Mouse (Mus musculus) ES-Bruce4 (cell line): ENCODE measurements around the gene Smc6. TPM values are rescaled to one million over a fixed set of nuclear protein-coding genes. Genes with fewer than 3 reads are reported as not detected.

Experiments used
- H3K27ac ChIP-seq: 2 replicates; pipeline ENCODE4 v1.5.1; 2012; ENCODE audit warnings: low read length, inconsistent platforms; ENCODE audit not compliant: insufficient read depth
- H3K27me3 ChIP-seq: 2 replicates; pipeline ENCODE4 v1.6.1; 2012; ENCODE audit warnings: mild to moderate bottlenecking, low read length, inconsistent platforms; ENCODE audit not compliant: control insufficient read depth, poor library complexity, insufficient read depth, severe bottlenecking
- H3K36me3 ChIP-seq: 2 replicates; pipeline ENCODE4 v1.6.1; 2012; ENCODE audit warnings: inconsistent platforms, mild to moderate bottlenecking, low read length, moderate library complexity; ENCODE audit not compliant: control insufficient read depth, poor library complexity, insufficient read depth, severe bottlenecking
- H3K4me1 ChIP-seq: one replicate; pipeline ENCODE4 v1.8.1; 2011; ENCODE audit warnings: low read length; ENCODE audit not compliant: control insufficient read depth, insufficient read depth
- H3K4me3 ChIP-seq: 2 replicates; pipeline ENCODE4 v1.5.1; 2011; ENCODE audit warnings: low read depth, mild to moderate bottlenecking, low read length
- H3K9ac ChIP-seq: 2 replicates; pipeline ENCODE4 v1.6.1; 2012; ENCODE audit warnings: low read depth, mild to moderate bottlenecking, inconsistent platforms; ENCODE audit not compliant: poor library complexity, severe bottlenecking
- H3K9me3 ChIP-seq: replicated peaks from 2 replicates; pipeline ENCODE4 v1.6.1; 2012; ENCODE audit warnings: mild to moderate bottlenecking, low read length, inconsistent platforms; ENCODE audit not compliant: control insufficient read depth, poor library complexity, insufficient read depth, severe bottlenecking
- CTCF ChIP-seq: IDR thresholded peaks from one replicate; pipeline ENCODE4 v1.8.1; 2011; ENCODE audit warnings: low read depth, low read length
- EP300 ChIP-seq: IDR thresholded peaks from 2 replicates; pipeline ENCODE4 v1.6.1; 2011; ENCODE audit warnings: low read depth, low read length; ENCODE audit not compliant: insufficient read depth
- POLR2A ChIP-seq: IDR thresholded peaks from one replicate; pipeline ENCODE4 v1.8.1; 2011; ENCODE audit warnings: low read length; ENCODE audit not compliant: insufficient read depth
- polyA plus RNA-seq: library from polyadenylated mRNA; stranded (reverse); fragments of >200 nt; gene quantifications from 2 replicates; pipeline ENCODE4 v1.2.4, GENCODE M21; 2011; ENCODE audit warnings: low read depth; ENCODE audit not compliant: missing spikeins, insufficient read depth, insufficient read length

Smc6 gene
- polyA plus RNA-seq, 1 experiment: 86.8 TPM

GRCm38 (mm10) chr12:11306753-11307645 lies 41.3 kb downstream of the Smc6 start:
- Histone ChIP-seq H3K9me3 (no peaks in the 10 kb centered on the region), H3K27ac (no peak overlapping the region), H3K4me3 (no peak overlapping the region), H3K36me3 (peaks cover 19% of the 10 kb centered on the region), H3K27me3 (no peaks in the 10 kb centered on the region), H3K4me1 (no peaks in the 10 kb centered on the region), H3K9ac (no peak overlapping the region)
- TF ChIP-seq POLR2A: no peak
- TF ChIP-seq CTCF: no peak
- TF ChIP-seq EP300: no peak

GRCm38 (mm10) chr12:11311106-11311505 lies 45.4 kb downstream of the Smc6 start:
- peaks cover 17% of the 10 kb centered on the region for H3K36me3 ChIP-seq
- H3K4me1 ChIP-seq: no peaks in the 10 kb centered on the region
- H3K9ac ChIP-seq: no peak overlapping the region
- no peak overlapping the region for H3K27ac ChIP-seq
- no peaks in the 10 kb centered on the region for H3K27me3 ChIP-seq
- no peaks in the 10 kb centered on the region for H3K9me3 ChIP-seq
- H3K4me3 ChIP-seq: no peak overlapping the region
- TF ChIP-seq POLR2A (no peak), EP300 (no peak), CTCF (no peak)

GRCm38 (mm10) chr12:11313840-11314239 lies 48.2 kb downstream of the Smc6 start:
- H3K36me3 ChIP-seq: peaks cover 9% of the 10 kb centered on the region
- TF ChIP-seq POLR2A (no peak), EP300 (no peak), CTCF (no peak)

GRCm38 (mm10) chr12:11317671-11318070 lies 52.0 kb downstream of the Smc6 start:
- Histone ChIP-seq H3K27ac (no peak overlapping the region), H3K36me3 (peaks cover 9% of the 10 kb centered on the region), H3K27me3 (no peaks in the 10 kb centered on the region), H3K4me1 (no peaks in the 10 kb centered on the region), H3K9ac (no peak overlapping the region), H3K4me3 (no peak overlapping the region), H3K9me3 (no peaks in the 10 kb centered on the region)
- TF ChIP-seq EP300 (no peak), CTCF (no peak), POLR2A (no peak)

More at GRCm38 (mm10) chr12:11313840-11314239, 48.2 kb downstream of the Smc6 start:
- Histone ChIP-seq H3K9ac (no peak overlapping the region), H3K4me3 (no peak overlapping the region), H3K4me1 (no peaks in the 10 kb centered on the region), H3K27ac (no peak overlapping the region), H3K27me3 (no peaks in the 10 kb centered on the region), H3K9me3 (no peaks in the 10 kb centered on the region)

GRCm38 (mm10) chr12:11324480-11324879 lies 58.8 kb downstream of the Smc6 start:
- Histone ChIP-seq H3K9me3 (no peaks in the 10 kb centered on the region), H3K27ac (no peak overlapping the region), H3K27me3 (no peaks in the 10 kb centered on the region), H3K4me3 (no peak overlapping the region), H3K36me3 (no peaks in the 10 kb centered on the region), H3K9ac (no peak overlapping the region), H3K4me1 (no peaks in the 10 kb centered on the region)
- TF ChIP-seq EP300 (no peak), CTCF (no peak), POLR2A (no peak)

- Histone ChIP-seq H3K27me3 (no peaks in the 10 kb centered on the region), H3K4me1 (no peaks in the 10 kb centered on the region), H3K4me3 (no peak overlapping the region), H3K36me3 (no peaks in the 10 kb centered on the region), H3K27ac (no peak overlapping the region), H3K9ac (no peak overlapping the region), H3K9me3 (no peaks in the 10 kb centered on the region)
- TF ChIP-seq POLR2A: no peak
- TF ChIP-seq CTCF: no peak
- TF ChIP-seq EP300: no peak
Observed at GRCm38 (mm10) chr12:11326483-11326882, 60.8 kb downstream of the Smc6 start.
